Mouse (Mus musculus) intestine, embryonic 14.5 days (tissue): ENCODE measurements around the gene Trim41. TPM values are rescaled to one million over a fixed set of nuclear protein-coding genes. Genes with fewer than 3 reads are reported as not detected.
A peak's percentile ranks its signal among the peaks of the same experiment; 100 is the strongest.

Experiments
- ATAC-seq: fragments of 200-750 bp; cut with Nextera tagmentation; replicated peaks from 2 replicates; pipeline ENCODE4 v1.8.0; 2017; ENCODE audit warnings: low read depth, moderate number of reproducible peaks, moderate TSS enrichment, moderate library complexity; ENCODE audit not compliant: low FRiP score, low TSS enrichment
- DNase-seq: peaks from one replicate; pipeline ENCODE4 v3.0.0-alpha.2; 2018; ENCODE audit warnings: low spot score
- H3K27ac ChIP-seq: fragments of 300-500 bp; sonication (generic); 2 replicates; pipeline ENCODE4 v1.5.1; 2014; ENCODE audit warnings: low read depth, mild to moderate bottlenecking, control low read depth
- H3K27me3 ChIP-seq: fragments of 300-500 bp; sonication (generic); replicated peaks from 2 replicates; pipeline ENCODE4 v1.6.1; 2014; ENCODE audit warnings: low read length, control low read depth; ENCODE audit not compliant: control insufficient read depth, insufficient read depth
- H3K36me3 ChIP-seq: fragments of 300-500 bp; sonication (generic); 2 replicates; pipeline ENCODE4 v1.6.1; 2014; ENCODE audit warnings: low read length, control low read depth; ENCODE audit not compliant: control insufficient read depth, insufficient read depth
- H3K4me1 ChIP-seq: fragments of 300-500 bp; sonication (generic); replicated peaks from 2 replicates; pipeline ENCODE4 v1.6.1; 2014; ENCODE audit warnings: low read length, control low read depth, mixed read lengths; ENCODE audit not compliant: control insufficient read depth, insufficient read depth
- H3K4me2 ChIP-seq: fragments of 300-500 bp; sonication (generic); 2 replicates; pipeline ENCODE4 v1.6.1; 2014; ENCODE audit warnings: low read length
- H3K4me3 ChIP-seq: fragments of 300-500 bp; sonication (generic); 2 replicates; pipeline ENCODE4 v1.5.1; 2014; ENCODE audit warnings: low read depth, low read length, control low read depth, mixed read lengths
- H3K9ac ChIP-seq: fragments of 300-500 bp; sonication (generic); 2 replicates; pipeline ENCODE4 v1.6.1; 2014; ENCODE audit warnings: mild to moderate bottlenecking, low read length
- H3K9me3 ChIP-seq: fragments of 300-500 bp; sonication (generic); 2 replicates; pipeline ENCODE4 v1.6.1; 2016; ENCODE audit warnings: low read length, control low read depth; ENCODE audit not compliant: control insufficient read depth
- WGBS: fragments of 180-500 bp; shearing (Covaris S2); extraction: QIAGEN DNeasy Blood & Tissue Kit; methylation state at CpG from one replicate; pipeline ENCODE4 v1.1.7; 2014; 5-methylcytosine and 5-hydroxymethylcytosine counted together
- polyA plus RNA-seq: library from polyadenylated mRNA; unstranded; fragments of >200 nt; fragmentation: Nextera tagmentation; extraction: Ambion mirVana; gene quantifications from 2 replicates; pipeline ENCODE4 v1.2.1, GENCODE M21; 2014

Trim41 gene
- polyA plus RNA-seq, 1 experiment from 2014 or later: 5.0 TPM

- DNase-seq (no peak), ATAC-seq (no peak)
- Histone ChIP-seq H3K4me2 (peak overlapping the region; percentile 85), H3K4me3 (peak overlapping the region; percentile 80), H3K9ac (peak overlapping the region; percentile 86), H3K4me1 (peaks cover 8% of the 10 kb centered on the region), H3K9me3 (no peaks in the 10 kb centered on the region), H3K27ac (no peak overlapping the region), H3K36me3 (peaks cover 42% of the 10 kb centered on the region), H3K27me3 (no peaks in the 10 kb centered on the region)
- WGBS: 69% methylated on average over 16 of the region's 16 CpGs
Measured at GRCm38 (mm10) chr11:48815851-48816250, 1.3 kb downstream of the Trim41 start.

DNA sequence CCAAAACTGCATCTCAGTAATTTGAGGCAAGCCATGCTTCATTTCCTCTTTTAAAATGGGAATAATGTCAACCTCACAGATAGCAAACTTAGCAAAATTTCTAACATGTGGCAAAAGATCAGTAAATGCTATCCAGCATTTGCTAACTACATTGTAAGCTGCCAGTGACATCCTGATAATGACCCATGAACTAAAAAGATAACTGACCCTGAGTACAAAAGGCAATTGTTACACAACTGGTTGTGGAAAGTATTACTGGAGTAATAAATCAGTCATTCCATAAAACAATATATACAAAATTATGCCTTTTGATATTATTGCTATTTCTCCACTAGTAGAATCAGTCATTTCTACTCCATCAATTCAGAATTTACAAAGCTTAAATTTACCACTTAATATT lies 3.4 kb downstream of the Trim41 start:
- H3K27me3 ChIP-seq: no peaks in the 10 kb centered on the region
- no peaks in the 10 kb centered on the region for H3K9me3 ChIP-seq
- DNase-seq (no peak), ATAC-seq (no peak)
- no peak overlapping the region for H3K4me2 ChIP-seq
- no peak overlapping the region for H3K9ac ChIP-seq
- H3K27ac ChIP-seq: no peak overlapping the region
- peaks cover 60% of the 10 kb centered on the region for H3K36me3 ChIP-seq
- no peak overlapping the region for H3K4me3 ChIP-seq
- H3K4me1 ChIP-seq: peaks cover 8% of the 10 kb centered on the region

- no peak for DNase-seq
- Histone ChIP-seq H3K9me3 (no peaks in the 10 kb centered on the region), H3K27ac (no peak overlapping the region), H3K27me3 (no peaks in the 10 kb centered on the region), H3K4me2 (no peak overlapping the region), H3K36me3 (peaks cover 92% of the 10 kb centered on the region), H3K4me3 (no peak overlapping the region), H3K4me1 (peaks cover 7% of the 10 kb centered on the region), H3K9ac (no peak overlapping the region)
- no peak for ATAC-seq
- WGBS: 84% methylated on average over 2 of the region's 2 CpGs
Measured at GRCm38 (mm10) chr11:48810142-48810541, 7.0 kb downstream of the Trim41 start.

GRCm38 (mm10) chr11:48809434-48809830 lies 7.7 kb downstream of the Trim41 start:
- 45% methylated on average over 4 of the region's 4 CpGs for WGBS
- Histone ChIP-seq H3K27ac (no peak overlapping the region), H3K36me3 (peaks cover 93% of the 10 kb centered on the region)

DNA sequence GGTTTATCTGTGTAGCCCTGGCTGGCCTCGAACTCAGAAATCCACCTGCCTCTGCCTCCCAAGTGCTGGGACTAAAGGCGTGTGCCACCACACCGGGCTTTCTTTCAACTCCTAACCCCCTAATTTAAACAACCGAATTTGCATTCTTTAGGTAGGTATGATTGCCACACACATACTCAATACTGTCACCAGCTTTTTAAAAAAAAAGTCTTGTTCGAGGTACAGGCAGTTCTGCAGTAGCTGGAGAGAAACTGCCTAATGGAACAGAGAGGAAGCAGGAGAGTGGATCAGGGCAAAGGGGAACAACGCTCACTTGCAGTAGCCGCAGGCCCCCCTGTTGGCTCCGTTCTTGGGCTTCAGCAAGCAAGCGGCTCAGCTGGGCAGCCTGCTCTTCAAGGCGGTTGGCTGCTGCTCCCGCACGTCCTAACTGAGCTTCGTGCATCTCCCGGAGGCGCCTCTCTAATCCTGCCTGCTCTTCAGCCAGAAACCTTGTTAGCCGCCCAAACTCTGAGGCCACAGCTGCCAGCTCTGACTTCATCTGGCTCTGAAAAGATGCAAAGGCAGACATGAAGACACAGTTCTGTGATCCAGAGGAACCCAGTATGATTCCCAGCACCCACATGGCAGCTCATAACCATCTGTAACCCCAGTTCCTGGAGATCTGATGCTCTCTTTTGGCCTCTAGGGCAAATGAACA lies 8.3 kb downstream of the Trim41 start:
- H3K36me3 ChIP-seq: peaks cover 96% of the 10 kb centered on the region
- no peak overlapping the region for H3K9ac ChIP-seq

More at GRCm38 (mm10) chr11:48809434-48809830, 7.7 kb downstream of the Trim41 start:
- DNase-seq (no peak), ATAC-seq (no peak)
- Histone ChIP-seq H3K9ac (no peak overlapping the region), H3K9me3 (no peaks in the 10 kb centered on the region), H3K27me3 (no peaks in the 10 kb centered on the region), H3K4me3 (no peak overlapping the region), H3K4me2 (no peak overlapping the region), H3K4me1 (no peaks in the 10 kb centered on the region; the same call in 1 of the 2 replicates)

GRCm38 (mm10) chr11:48808304-48808646 lies 8.9 kb downstream of the Trim41 start:
- H3K9me3 ChIP-seq: no peaks in the 10 kb centered on the region
- no peak overlapping the region for H3K4me3 ChIP-seq
- ATAC-seq (no peak), DNase-seq (no peak)
- peaks cover 97% of the 10 kb centered on the region for H3K36me3 ChIP-seq
- H3K9ac ChIP-seq: no peak overlapping the region
- H3K4me2 ChIP-seq: no peak overlapping the region
- H3K27ac ChIP-seq: no peak overlapping the region
- H3K4me1 ChIP-seq: no peaks in the 10 kb centered on the region; the same call in 1 of the 2 replicates
- H3K27me3 ChIP-seq: no peaks in the 10 kb centered on the region

More for the DNA sequence above, 8.3 kb downstream of the Trim41 start:
- no peak for DNase-seq
- no peaks in the 10 kb centered on the region; the same call in 1 of the 2 replicates for H3K4me1 ChIP-seq
- H3K27ac ChIP-seq: no peak overlapping the region
- ATAC-seq: no peak
- no peaks in the 10 kb centered on the region for H3K9me3 ChIP-seq
- no peak overlapping the region for H3K4me2 ChIP-seq
- H3K27me3 ChIP-seq: no peaks in the 10 kb centered on the region
- 73% methylated on average over 16 of the region's 16 CpGs for WGBS
- no peak overlapping the region for H3K4me3 ChIP-seq

GRCm38 (mm10) chr11:48807563-48808303 lies 9.4 kb downstream of the Trim41 start:
- Histone ChIP-seq H3K9ac (no peak overlapping the region), H3K27me3 (no peaks in the 10 kb centered on the region), H3K9me3 (no peaks in the 10 kb centered on the region), H3K4me3 (no peak overlapping the region), H3K4me2 (no peak overlapping the region), H3K36me3 (peaks cover 97% of the 10 kb centered on the region), H3K27ac (no peak overlapping the region), H3K4me1 (no peaks in the 10 kb centered on the region; the same call in none of the 2 replicates)
- peak; percentile 17 for ATAC-seq
- DNase-seq: no peak
- 64% methylated on average over 14 of the region's 14 CpGs for WGBS

GRCm38 (mm10) chr11:48806856-48807562 lies 10.1 kb downstream of the Trim41 start:
- ATAC-seq (peak; percentile 61), DNase-seq (no peak)
- no peaks in the 10 kb centered on the region for H3K9me3 ChIP-seq
- H3K27me3 ChIP-seq: no peaks in the 10 kb centered on the region
- H3K4me2 ChIP-seq: no peak overlapping the region
- peaks cover under 1% of the 10 kb centered on the region for H3K4me1 ChIP-seq
- peaks cover 97% of the 10 kb centered on the region for H3K36me3 ChIP-seq
- no peak overlapping the region for H3K9ac ChIP-seq
- no peak overlapping the region for H3K4me3 ChIP-seq
- H3K27ac ChIP-seq: no peak overlapping the region
- 55% methylated on average over 21 of the region's 21 CpGs for WGBS
